Mouse (Mus musculus): ENCODE measurements around the gene Gm17720.

GRCm38 (mm10) chr8:110135515-110135914, 33.0 kb upstream of the Gm17720 start:
- TF ChIP-seq POLR2A (IDR thresholded peaks at IDR 0.05; ENCODE audit: borderline replicate concordance, extremely low read depth, insufficient read depth, insufficient read length, poor library complexity, severe bottlenecking) (no peak), CTCF (IDR thresholded peaks at IDR 0.05; ENCODE audit: borderline replicate concordance, extremely low read depth, insufficient read depth, insufficient read length) (no peak)
